Mouse (Mus musculus): Measurements from ENCODE around the gene Apol10b.
"Not testable (repeated sequence)": the region's sequence is repeated elsewhere in the genome, so short reads cannot be mapped to it uniquely, and the experiment has no call there.

Gene Apol10b

GRCm38 (mm10) chr15:77595961-77596360 lies at the start of gene Apol10b:
TSS of gene Apol10b (minus strand) at chr15:77596125.
- DNase-seq (ENCODE audit: low spot score), result no peak

DNA sequence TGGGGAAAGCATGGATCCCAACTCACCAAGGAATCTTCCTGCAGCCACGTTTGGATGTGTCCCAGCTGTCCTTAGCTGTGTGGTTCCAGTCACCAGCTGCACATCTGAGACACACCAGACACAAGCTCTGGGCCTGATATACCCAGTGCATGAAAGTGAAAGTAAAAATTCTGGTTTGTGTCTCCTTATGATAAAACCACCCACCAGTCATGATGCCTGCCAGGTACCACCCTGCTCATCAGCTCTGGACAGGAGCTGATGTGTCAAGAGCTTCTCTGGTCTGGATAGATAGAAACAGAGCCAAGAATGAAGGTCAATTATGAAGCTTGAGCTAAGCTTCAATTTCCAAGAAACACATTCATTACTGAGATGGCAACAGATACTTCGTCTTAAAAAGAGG lies 47.3 kb upstream of the Apol10b start, which contains the start of gene Apol11b:
Apol11b (minus strand) TSS at position 111 of the 400 bp plus-strand sequence.
- DNase-seq (ENCODE audit: low spot score), result not testable (repeated sequence)

GRCm38 (mm10) chr15:77629822-77630221 lies 33.9 kb upstream of the Apol10b start:
- not testable (repeated sequence) for DNase-seq (ENCODE audit: low spot score)

GRCm38 (mm10) chr15:77628647-77629046 lies 32.7 kb upstream of the Apol10b start:
- DNase-seq (ENCODE audit: low spot score), result not testable (repeated sequence)

DNA sequence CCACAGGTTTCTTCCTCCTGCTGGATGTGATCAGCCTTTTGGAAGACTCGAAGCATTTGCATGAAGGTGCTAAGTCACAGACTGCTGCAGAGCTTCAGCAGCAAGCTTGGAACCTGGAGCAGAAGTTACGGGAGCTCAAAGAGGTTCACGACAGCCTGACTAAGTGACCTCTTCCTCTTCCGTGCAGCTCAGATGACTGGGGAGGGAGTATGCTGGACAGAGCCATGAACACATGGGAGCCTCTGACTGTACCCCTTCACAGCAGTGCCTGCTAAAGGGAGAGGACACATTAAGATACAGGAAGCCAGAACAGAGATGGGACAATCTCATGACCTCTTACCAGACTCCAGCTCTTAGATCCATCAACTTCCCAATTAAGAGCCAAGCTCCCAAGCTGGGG lies 30.5 kb upstream of the Apol10b start:
- DNase-seq (ENCODE audit: low spot score), result not testable (repeated sequence)

- DNase-seq (ENCODE audit: low spot score), result no peak
These were observed 28.8 kb upstream of the Apol10b start for GRCm38 (mm10) chr15:77624710-77625109.

DNA sequence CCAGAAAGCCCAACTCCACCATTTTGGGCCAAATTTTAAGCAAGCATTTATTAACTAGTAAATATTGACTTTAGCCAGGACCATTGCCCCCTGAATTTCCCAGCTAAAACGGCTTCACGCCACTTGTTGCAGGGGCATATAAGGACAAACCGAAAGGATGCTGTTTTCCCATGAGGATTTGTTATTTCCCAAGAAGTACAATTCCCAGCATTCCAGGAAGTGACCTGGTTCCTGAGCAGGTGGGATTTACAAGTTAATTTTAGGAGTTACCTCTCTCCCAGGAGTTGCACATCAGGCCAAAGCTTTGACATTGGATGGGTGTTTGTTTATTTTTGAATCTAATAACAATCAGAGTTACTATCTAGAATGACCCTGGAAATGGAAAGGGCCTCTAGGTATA lies 10.1 kb upstream of the Apol10b start:
- no peak for DNase-seq (ENCODE audit: low spot score)

DNA sequence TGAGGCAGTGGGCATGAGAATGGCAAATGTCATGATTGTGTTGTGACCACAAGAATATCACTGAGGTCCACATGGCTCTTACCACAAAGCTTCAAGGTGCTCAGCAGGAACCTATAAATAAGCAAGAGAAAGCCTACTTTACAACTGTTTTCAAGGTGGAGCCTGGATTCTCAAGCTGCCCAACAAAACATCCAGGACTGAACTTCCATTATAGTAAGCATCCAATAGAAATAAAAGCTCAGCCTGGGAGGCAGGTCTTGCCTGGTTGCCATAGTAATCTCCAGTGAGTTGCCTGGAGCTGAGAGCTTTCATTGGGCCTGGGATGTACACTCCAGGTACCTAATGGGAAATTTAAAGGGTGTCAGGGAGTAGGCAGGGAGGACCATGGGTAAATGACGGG lies 3.0 kb upstream of the Apol10b start, which contains the start of gene Gm36245:
Gm36245 (plus strand) TSS at position 301 of the 400 bp plus-strand sequence.
- DNase-seq (ENCODE audit: low spot score), result no peak

GRCm38 (mm10) chr15:77598429-77598828 lies 2.5 kb upstream of the Apol10b start:
- no peak for DNase-seq (ENCODE audit: low spot score)

DNA sequence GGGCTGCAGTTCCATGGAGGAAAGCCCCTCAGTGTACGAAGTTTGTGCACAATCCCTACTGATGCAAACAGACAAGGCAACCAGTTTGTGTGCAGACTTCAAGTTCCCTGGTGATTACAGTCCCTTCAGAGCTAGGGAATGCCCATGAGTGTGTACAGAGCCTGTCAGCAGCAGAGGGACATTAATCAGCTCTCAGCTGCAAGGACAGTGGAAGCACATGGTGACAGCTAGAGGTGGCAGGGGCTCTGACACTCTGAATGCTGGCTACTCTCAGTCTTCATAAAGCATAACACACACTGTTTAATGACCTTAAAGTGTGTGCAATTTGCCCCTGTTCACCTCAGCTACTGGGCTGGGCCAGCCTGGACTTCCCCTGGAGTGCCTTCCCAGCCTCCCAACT lies 2.4 kb downstream of the Apol10b start:
- DNase-seq (ENCODE audit: low spot score), result no peak

GRCm38 (mm10) chr15:77590881-77591280 lies 5.0 kb downstream of the Apol10b start:
- DNase-seq (ENCODE audit: low spot score), result no peak

GRCm38 (mm10) chr15:77588981-77589380 lies 6.9 kb downstream of the Apol10b start:
- no peak for DNase-seq (ENCODE audit: low spot score)

GRCm38 (mm10) chr15:77587026-77587425 lies 8.9 kb downstream of the Apol10b start:
- DNase-seq (ENCODE audit: low spot score), result no peak

- DNase-seq (ENCODE audit: low spot score), result peak; percentile 25
These were observed 14.2 kb downstream of the Apol10b start for GRCm38 (mm10) chr15:77581681-77582080.

DNA sequence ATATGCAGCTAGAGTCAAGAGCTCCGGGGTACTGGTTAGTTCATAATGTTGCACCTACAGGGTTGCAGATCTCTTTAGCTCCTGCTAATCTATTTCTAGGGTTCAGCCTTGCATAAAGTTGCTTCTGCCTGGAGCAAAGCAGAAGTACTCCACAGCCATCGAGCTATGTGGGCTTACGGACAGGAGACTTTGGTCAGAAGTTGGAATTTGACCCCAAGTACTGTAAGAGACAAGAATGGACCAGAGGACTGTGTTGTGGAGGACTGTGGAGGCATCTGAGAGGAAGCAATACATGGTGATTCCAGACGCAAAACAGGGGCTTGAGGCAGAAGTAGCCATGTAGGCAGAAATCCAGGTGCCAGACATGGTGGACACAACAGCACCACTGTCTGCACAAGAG lies 16.6 kb downstream of the Apol10b start:
- DNase-seq (ENCODE audit: low spot score), result no peak

DNA sequence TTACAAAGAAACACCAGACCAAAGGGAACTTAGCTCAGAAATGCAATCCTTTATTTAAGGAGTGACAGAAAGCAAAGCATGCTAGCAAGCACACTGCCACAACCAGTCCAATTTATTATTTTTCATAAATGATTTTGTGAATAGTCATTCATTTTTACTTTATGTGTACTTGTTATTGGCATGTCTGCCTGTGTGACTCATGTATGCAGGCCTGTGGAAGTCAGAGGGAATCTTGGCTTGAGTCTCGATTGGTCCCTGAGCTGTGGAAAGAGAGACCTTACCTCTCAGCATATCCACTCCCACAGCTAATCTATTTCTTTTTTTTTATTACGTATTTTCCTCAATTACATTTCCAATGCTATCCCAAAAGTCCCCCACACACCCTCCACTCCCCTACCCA lies 17.1 kb downstream of the Apol10b start:
- no peak for DNase-seq (ENCODE audit: low spot score)

GRCm38 (mm10) chr15:77563219-77563618 lies 32.7 kb downstream of the Apol10b start:
- no peak for DNase-seq (ENCODE audit: low spot score)

- no peak for DNase-seq (ENCODE audit: low spot score)
These were observed 34.1 kb downstream of the Apol10b start, which contains the start of gene 1700025B11Rik for GRCm38 (mm10) chr15:77561792-77562191. TSS of gene 1700025B11Rik (minus strand) at chr15:77561892.

- DNase-seq (ENCODE audit: low spot score), result not testable (repeated sequence)
These were observed 56.7 kb downstream of the Apol10b start for GRCm38 (mm10) chr15:77539221-77539620.

Measured in urinary bladder, postnatal 14 days (tissue).